Mouse (Mus musculus) CD4-positive, CD25-positive, alpha-beta regulatory T cell, adult 2 months (primary cell): ENCODE data around the gene Tube1.
"Not testable (repeated sequence)": the region's sequence is repeated elsewhere in the genome, so short reads cannot be mapped to it uniquely, and the experiment has no call there.

Experiments
- DNase-seq: peaks from one replicate; pipeline ENCODE4 v3.0.0-alpha.2; 2012; ENCODE audit warnings: low read depth, low spot score

Tube1 gene

GRCm38 (mm10) chr10:39167611-39168010 lies 33.8 kb downstream of the Tube1 start:
- DNase-seq: no peak

- DNase-seq: no peak
Observed at GRCm38 (mm10) chr10:39169642-39170041, 35.9 kb downstream of the Tube1 start.

- DNase-seq: peak; percentile 91
Observed at GRCm38 (mm10) chr10:39170181-39170580, 36.4 kb downstream of the Tube1 start.

GRCm38 (mm10) chr10:39170706-39171105 lies 36.9 kb downstream of the Tube1 start:
- DNase-seq: peak; percentile 36

GRCm38 (mm10) chr10:39171134-39171533 lies 37.4 kb downstream of the Tube1 start:
- DNase-seq: peak; percentile 97

- peak; percentile 95 for DNase-seq
Observed at GRCm38 (mm10) chr10:39171603-39172539, 38.1 kb downstream of the Tube1 start.

GRCm38 (mm10) chr10:39172540-39172931 lies 38.8 kb downstream of the Tube1 start:
- no peak for DNase-seq

- no peak for DNase-seq
Observed at GRCm38 (mm10) chr10:39173077-39173476, 39.3 kb downstream of the Tube1 start.

- DNase-seq: no peak
Observed at GRCm38 (mm10) chr10:39176981-39177380, 43.2 kb downstream of the Tube1 start.

GRCm38 (mm10) chr10:39184864-39185544 lies 51.2 kb downstream of the Tube1 start:
- no peak for DNase-seq

- DNase-seq: no peak
Observed at GRCm38 (mm10) chr10:39185545-39185906, 51.8 kb downstream of the Tube1 start.

GRCm38 (mm10) chr10:39192673-39193072 lies 58.9 kb downstream of the Tube1 start:
- peak; percentile 91 for DNase-seq

GRCm38 (mm10) chr10:39198216-39198615 lies 64.4 kb downstream of the Tube1 start:
- DNase-seq: not testable (repeated sequence)
